Mouse (Mus musculus): ENCODE measurements at regions not wholly inside any gene's neighbourhood (a gene's known extent, or its start where the extent isn't known, plus 50 kb on each side); places are given as distances from the start of the nearest gene placed in this dataset.

- TF ChIP-seq CTCF (IDR thresholded peaks at IDR 0.05; ENCODE audit: control insufficient read depth, insufficient read depth, insufficient replicate concordance, low read depth, low read length) (no peak), POLR2A (IDR thresholded peaks at IDR 0.05; ENCODE audit: control insufficient read depth, low read depth, low read length) (no peak)
Observed at GRCm38 (mm10) chr8:49108665-49109064, 264.9 kb upstream of the Tenm3 start.
